Mouse (Mus musculus) C2C12 (cell line): ENCODE measurements around the gene Ncam1. TPM values are rescaled to one million over a fixed set of nuclear protein-coding genes. Genes with fewer than 3 reads are reported as not detected.

Experiments used
- H3K27me3 ChIP-seq: one replicate; pipeline ENCODE4 v1.6.1; 2011; ENCODE audit not compliant: control insufficient read depth, insufficient read depth, insufficient read length
- H3K36me3 ChIP-seq: one replicate; pipeline ENCODE4 v1.6.1; 2011; ENCODE audit not compliant: control insufficient read depth, insufficient read depth
- H3K4me3 ChIP-seq: one replicate; pipeline ENCODE4 v1.5.1; 2011; ENCODE audit warnings: mild to moderate bottlenecking, control low read depth; ENCODE audit not compliant: poor library complexity, insufficient read depth, severe bottlenecking
- H3K79me2 ChIP-seq: one replicate; pipeline ENCODE4 v1.6.1; 2011; ENCODE audit not compliant: control insufficient read depth, insufficient read depth
- H3K79me3 ChIP-seq: one replicate; pipeline ENCODE4 v1.6.1; 2011; ENCODE audit warnings: low read depth, control low read depth
- H3ac ChIP-seq: one replicate; pipeline ENCODE3; 2011; ENCODE audit warnings: low read depth; ENCODE audit not compliant: control insufficient read depth, insufficient read length
- CEBPB ChIP-seq: IDR thresholded peaks from one replicate; pipeline ENCODE4 v1.6.1; 2011; ENCODE audit warnings: low read depth, mild to moderate bottlenecking, control low read depth, moderate library complexity
- CTCF ChIP-seq: IDR thresholded peaks from one replicate; pipeline ENCODE4 v1.5.1; 2011; ENCODE audit not compliant: control insufficient read depth, insufficient read depth, insufficient read length
- FOSL1 ChIP-seq: IDR thresholded peaks from one replicate; pipeline ENCODE4 v1.8.0; 2011; ENCODE audit warnings: mild to moderate bottlenecking, low read length; ENCODE audit not compliant: poor library complexity, insufficient read depth, severe bottlenecking
- MAX ChIP-seq: IDR thresholded peaks from one replicate; pipeline ENCODE4 v1.6.1; 2011; ENCODE audit warnings: mild to moderate bottlenecking, control low read depth
- MYOD1 ChIP-seq: IDR thresholded peaks from one replicate; pipeline ENCODE4 v1.6.1; 2011; ENCODE audit warnings: low read depth; ENCODE audit not compliant: control insufficient read depth, insufficient read length
- MYOG ChIP-seq: IDR thresholded peaks from one replicate; pipeline ENCODE4 v1.6.1; 2011; ENCODE audit not compliant: control insufficient read depth, insufficient read length; ENCODE audit errors: extremely low read depth
- USF1 ChIP-seq: IDR thresholded peaks from one replicate; pipeline ENCODE4 v1.6.1; 2011; ENCODE audit warnings: low read depth, mild to moderate bottlenecking, control low read depth, moderate library complexity
- polyA plus RNA-seq: library from polyadenylated mRNA; unstranded; fragments of >200 nt; fragmentation: generic; extraction: Trizol; gene quantifications from one replicate; pipeline ENCODE4 v1.2.1, GENCODE M21; 2012; ENCODE audit warnings: missing spikeins

Ncam1 gene
- polyA plus RNA-seq, 1 experiment: 41.5 TPM

DNA sequence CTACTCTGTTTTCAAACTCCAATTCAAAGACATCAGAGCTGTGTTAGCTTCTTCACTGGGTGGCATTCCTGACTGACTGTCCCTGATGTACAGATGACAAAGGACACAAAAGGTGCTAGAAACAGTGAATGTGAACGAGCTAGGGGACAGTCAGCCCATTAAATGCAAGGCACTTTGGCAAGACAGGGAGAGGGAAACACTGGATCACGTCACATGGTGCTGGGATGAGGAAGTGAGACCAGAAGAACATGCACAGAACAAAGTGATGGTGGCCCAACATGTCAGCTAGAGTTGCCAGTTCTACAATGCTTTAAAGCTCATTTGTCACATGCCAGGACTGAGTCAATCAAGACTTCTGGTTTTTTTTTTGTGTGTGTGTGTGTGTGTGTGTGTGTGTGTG lies 247.4 kb downstream of the Ncam1 start:
- H3K79me2 ChIP-seq: no peaks in the 10 kb centered on the region
- no peaks in the 10 kb centered on the region for H3K79me3 ChIP-seq
- TF ChIP-seq CEBPB (no peak), CTCF (no peak), MYOD1 (no peak), FOSL1 (no peak)
- H3ac ChIP-seq: no peak overlapping the region
- no peak overlapping the region for H3K4me3 ChIP-seq
- H3K27me3 ChIP-seq: no peaks in the 10 kb centered on the region
- H3K36me3 ChIP-seq: peaks cover 4% of the 10 kb centered on the region

GRCm38 (mm10) chr9:49542593-49542992 lies 256.1 kb downstream of the Ncam1 start:
- H3K4me3 ChIP-seq: no peak overlapping the region
- no peak overlapping the region for H3ac ChIP-seq
- H3K79me2 ChIP-seq: no peaks in the 10 kb centered on the region
- TF ChIP-seq MYOG (no peak), MYOD1 (no peak), USF1 (no peak), FOSL1 (no peak), MAX (no peak), CEBPB (no peak), CTCF (no peak)
- H3K36me3 ChIP-seq: peaks cover 27% of the 10 kb centered on the region
- no peaks in the 10 kb centered on the region for H3K79me3 ChIP-seq
- no peaks in the 10 kb centered on the region for H3K27me3 ChIP-seq

- H3K36me3 ChIP-seq: peaks cover 6% of the 10 kb centered on the region
- H3ac ChIP-seq: no peak overlapping the region
- no peak overlapping the region for H3K4me3 ChIP-seq
- TF ChIP-seq MYOD1: peak; percentile 99
- TF ChIP-seq MAX: peak; percentile 30
- TF ChIP-seq MYOG: no peak
- H3K79me3 ChIP-seq: no peaks in the 10 kb centered on the region
- H3K27me3 ChIP-seq: no peaks in the 10 kb centered on the region
- H3K79me2 ChIP-seq: no peaks in the 10 kb centered on the region
Measured at GRCm38 (mm10) chr9:49537814-49538213, 260.9 kb downstream of the Ncam1 start.

- H3K4me3 ChIP-seq: no peak overlapping the region
- TF ChIP-seq CTCF: no peak
- no peak for TF ChIP-seq MAX
- TF ChIP-seq USF1: no peak
Measured at GRCm38 (mm10) chr9:49536593-49536992, 262.1 kb downstream of the Ncam1 start.

GRCm38 (mm10) chr9:49534958-49535357 lies 263.8 kb downstream of the Ncam1 start:
- H3ac ChIP-seq: no peak overlapping the region
- TF ChIP-seq MYOG (no peak), CTCF (no peak), USF1 (no peak), MAX (no peak), CEBPB (no peak), FOSL1 (no peak), MYOD1 (no peak)

More at GRCm38 (mm10) chr9:49536593-49536992, 262.1 kb downstream of the Ncam1 start:
- no peaks in the 10 kb centered on the region for H3K79me3 ChIP-seq
- H3ac ChIP-seq: no peak overlapping the region
- H3K79me2 ChIP-seq: no peaks in the 10 kb centered on the region
- H3K27me3 ChIP-seq: no peaks in the 10 kb centered on the region
- peaks cover 4% of the 10 kb centered on the region for H3K36me3 ChIP-seq

GRCm38 (mm10) chr9:49533912-49534491 lies 264.7 kb downstream of the Ncam1 start:
- Histone ChIP-seq H3K36me3 (peaks cover 10% of the 10 kb centered on the region), H3K27me3 (no peaks in the 10 kb centered on the region), H3K79me2 (no peaks in the 10 kb centered on the region), H3ac (peak overlapping the region; percentile 41), H3K4me3 (no peak overlapping the region), H3K79me3 (no peaks in the 10 kb centered on the region)
- TF ChIP-seq CTCF (no peak), MYOG (no peak), MYOD1 (no peak)

More at GRCm38 (mm10) chr9:49534958-49535357, 263.8 kb downstream of the Ncam1 start:
- Histone ChIP-seq H3K36me3 (peaks cover 10% of the 10 kb centered on the region), H3K27me3 (no peaks in the 10 kb centered on the region), H3K79me2 (no peaks in the 10 kb centered on the region), H3K4me3 (no peak overlapping the region), H3K79me3 (no peaks in the 10 kb centered on the region)
